Mouse (Mus musculus): ENCODE results near the gene Spef2. TPM values are rescaled to one million over a fixed set of nuclear protein-coding genes. Genes with fewer than 3 reads are reported as not detected.

Gene Spef2
- polyA plus RNA-seq, 1 experiment from 2014 or later, result 0.11 TPM

DNA sequence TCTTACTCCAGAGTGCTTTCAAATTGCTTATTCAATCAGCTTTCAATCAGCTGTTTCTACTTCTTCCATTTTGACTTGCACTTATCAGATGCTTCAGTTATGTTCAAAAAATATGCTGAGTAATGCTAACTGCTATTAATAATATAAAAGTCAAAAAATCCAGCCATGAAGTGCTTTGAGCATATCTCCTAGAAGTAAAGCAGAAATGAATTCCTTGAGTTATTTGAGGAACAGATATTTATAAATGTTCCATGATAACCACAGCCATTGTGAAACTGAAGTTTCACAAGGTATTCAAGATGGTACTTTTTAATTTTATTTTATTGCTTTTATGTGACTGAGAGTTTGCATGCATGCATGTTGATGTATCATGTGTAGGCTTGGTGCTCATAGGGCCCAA is 18.4 kb upstream of the Spef2 start:
- Histone ChIP-seq H3K9ac (ENCODE audit: low read length) (no peak overlapping the region), H3K4me2 (replicated peaks; ENCODE audit: low read depth) (no peak overlapping the region), H3K36me3 (ENCODE audit: control insufficient read depth, insufficient read depth, low read length) (no peaks in the 10 kb centered on the region), H3K4me3 (ENCODE audit: low read depth, low read length) (no peak overlapping the region), H3K27me3 (ENCODE audit: control insufficient read depth, insufficient read depth, low read length) (no peaks in the 10 kb centered on the region), H3K9me3 (ENCODE audit: control insufficient read depth, low read length) (no peaks in the 10 kb centered on the region), H3K4me1 (replicated peaks; ENCODE audit: control insufficient read depth, insufficient read depth) (no peaks in the 10 kb centered on the region), H3K27ac (replicated peaks) (no peak overlapping the region)
- TF ChIP-seq CTCF (IDR thresholded peaks at IDR 0.05; ENCODE audit: low read depth) (no peak), EP300 (optimal IDR thresholded peaks at IDR 0.05) (no peak)
- DNase-seq (ENCODE audit: low spot score) (no peak), ATAC-seq (ENCODE audit: low FRiP score, low TSS enrichment) (no peak)

DNA sequence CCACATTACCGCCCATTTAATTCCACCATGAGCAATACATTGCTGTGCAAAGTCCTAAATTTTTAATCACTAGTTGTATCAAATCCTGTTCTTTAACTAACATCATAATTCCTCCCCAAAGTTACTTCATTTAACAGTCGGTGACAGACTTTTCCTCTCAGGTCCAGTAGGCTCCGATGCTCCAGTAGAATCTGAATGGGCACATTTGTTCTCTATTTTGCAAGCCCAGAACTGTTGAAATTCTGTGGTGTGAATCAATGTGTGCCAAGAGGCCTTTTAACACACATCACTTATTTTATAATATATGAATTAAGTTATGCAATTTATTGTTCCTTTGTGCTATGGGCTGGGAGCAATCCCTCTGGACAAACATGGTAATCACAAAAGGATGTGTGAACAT is 2.3 kb upstream of the Spef2 start:
- no peak overlapping the region for H3K9ac ChIP-seq (ENCODE audit: low read length)
- H3K36me3 ChIP-seq (ENCODE audit: control insufficient read depth, insufficient read depth, low read length), result no peaks in the 10 kb centered on the region
- H3K4me2 ChIP-seq (replicated peaks; ENCODE audit: low read depth), result no peak overlapping the region
- WGBS, result 88% methylated on average over 3 of the region's 3 CpGs
- H3K27me3 ChIP-seq (ENCODE audit: control insufficient read depth, insufficient read depth, low read length), result no peaks in the 10 kb centered on the region
- TF ChIP-seq EP300 (optimal IDR thresholded peaks at IDR 0.05) (no peak), CTCF (IDR thresholded peaks at IDR 0.05; ENCODE audit: low read depth) (no peak)
- H3K9me3 ChIP-seq (ENCODE audit: control insufficient read depth, low read length), result no peaks in the 10 kb centered on the region
- H3K4me3 ChIP-seq (ENCODE audit: low read depth, low read length), result no peak overlapping the region
- no peak for ATAC-seq (ENCODE audit: low FRiP score, low TSS enrichment)
- H3K27ac ChIP-seq (replicated peaks), result no peak overlapping the region
- no peak for DNase-seq (ENCODE audit: low spot score)
- no peaks in the 10 kb centered on the region for H3K4me1 ChIP-seq (replicated peaks; ENCODE audit: control insufficient read depth, insufficient read depth)

GRCm38 (mm10) chr15:9747410-9748104 is 1.1 kb downstream of the Spef2 start:
- H3K27ac ChIP-seq (replicated peaks), result no peak overlapping the region
- no peaks in the 10 kb centered on the region for H3K36me3 ChIP-seq (ENCODE audit: control insufficient read depth, insufficient read depth, low read length)
- no peaks in the 10 kb centered on the region for H3K27me3 ChIP-seq (ENCODE audit: control insufficient read depth, insufficient read depth, low read length)
- no peaks in the 10 kb centered on the region for H3K4me1 ChIP-seq (replicated peaks; ENCODE audit: control insufficient read depth, insufficient read depth)
- no peak for DNase-seq (ENCODE audit: low spot score)
- H3K4me2 ChIP-seq (replicated peaks; ENCODE audit: low read depth), result no peak overlapping the region
- H3K9me3 ChIP-seq (ENCODE audit: control insufficient read depth, low read length), result no peaks in the 10 kb centered on the region
- H3K4me3 ChIP-seq (ENCODE audit: low read depth, low read length), result no peak overlapping the region
- WGBS, result 64% methylated on average over 5 of the region's 5 CpGs
- no peak for TF ChIP-seq EP300 (optimal IDR thresholded peaks at IDR 0.05)
- no peak for TF ChIP-seq CTCF (IDR thresholded peaks at IDR 0.05; ENCODE audit: low read depth)
- ATAC-seq (ENCODE audit: low FRiP score, low TSS enrichment), result no peak
- H3K9ac ChIP-seq (ENCODE audit: low read length), result no peak overlapping the region

DNA sequence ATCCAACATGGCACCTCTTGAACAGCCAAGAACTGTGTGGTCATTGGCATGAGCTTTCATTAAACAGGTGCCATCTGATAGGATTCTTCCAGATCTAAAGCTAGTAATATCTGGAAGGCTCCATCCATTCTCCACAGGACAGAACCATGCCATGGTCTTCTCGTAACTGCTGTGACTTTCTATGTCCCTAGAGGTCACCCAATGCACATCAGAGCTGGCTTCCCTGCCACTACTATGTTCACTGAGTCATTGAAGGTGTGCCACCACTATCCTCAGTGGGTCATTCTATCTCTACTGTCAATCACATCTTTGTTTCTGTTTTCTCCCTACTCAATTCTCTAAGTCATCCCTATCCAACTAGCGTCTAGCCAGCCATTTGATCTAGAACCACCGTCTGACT is 6.5 kb downstream of the Spef2 start:
- WGBS, result 80% methylated on average over 3 of the region's 3 CpGs
- Histone ChIP-seq H3K27ac (replicated peaks) (no peak overlapping the region), H3K4me3 (ENCODE audit: low read depth, low read length) (no peak overlapping the region), H3K4me1 (replicated peaks; ENCODE audit: control insufficient read depth, insufficient read depth) (no peaks in the 10 kb centered on the region), H3K9ac (ENCODE audit: low read length) (no peak overlapping the region), H3K4me2 (replicated peaks; ENCODE audit: low read depth) (no peak overlapping the region), H3K27me3 (ENCODE audit: control insufficient read depth, insufficient read depth, low read length) (no peaks in the 10 kb centered on the region), H3K36me3 (ENCODE audit: control insufficient read depth, insufficient read depth, low read length) (no peaks in the 10 kb centered on the region), H3K9me3 (ENCODE audit: control insufficient read depth, low read length) (no peaks in the 10 kb centered on the region)
- ATAC-seq (ENCODE audit: low FRiP score, low TSS enrichment) (no peak), DNase-seq (ENCODE audit: low spot score) (no peak)
- TF ChIP-seq EP300 (optimal IDR thresholded peaks at IDR 0.05), result no peak
- no peak for TF ChIP-seq CTCF (IDR thresholded peaks at IDR 0.05; ENCODE audit: low read depth)

- no peak overlapping the region for H3K27ac ChIP-seq (replicated peaks)
- no peak for TF ChIP-seq CTCF (IDR thresholded peaks at IDR 0.05; ENCODE audit: low read depth)
- no peak for TF ChIP-seq EP300 (optimal IDR thresholded peaks at IDR 0.05)
- no peaks in the 10 kb centered on the region for H3K9me3 ChIP-seq (ENCODE audit: control insufficient read depth, low read length)
- H3K36me3 ChIP-seq (ENCODE audit: control insufficient read depth, insufficient read depth, low read length), result no peaks in the 10 kb centered on the region
- H3K9ac ChIP-seq (ENCODE audit: low read length), result no peak overlapping the region
- WGBS, result 71% methylated on average over 7 of the region's 7 CpGs
- no peak overlapping the region for H3K4me2 ChIP-seq (replicated peaks; ENCODE audit: low read depth)
- no peaks in the 10 kb centered on the region for H3K4me1 ChIP-seq (replicated peaks; ENCODE audit: control insufficient read depth, insufficient read depth)
- H3K27me3 ChIP-seq (ENCODE audit: control insufficient read depth, insufficient read depth, low read length), result no peaks in the 10 kb centered on the region
- no peak overlapping the region for H3K4me3 ChIP-seq (ENCODE audit: low read depth, low read length)
- ATAC-seq (ENCODE audit: low FRiP score, low TSS enrichment) (no peak), DNase-seq (ENCODE audit: low spot score) (no peak)
These were observed 33.9 kb downstream of the Spef2 start for GRCm38 (mm10) chr15:9714574-9715458.

DNA sequence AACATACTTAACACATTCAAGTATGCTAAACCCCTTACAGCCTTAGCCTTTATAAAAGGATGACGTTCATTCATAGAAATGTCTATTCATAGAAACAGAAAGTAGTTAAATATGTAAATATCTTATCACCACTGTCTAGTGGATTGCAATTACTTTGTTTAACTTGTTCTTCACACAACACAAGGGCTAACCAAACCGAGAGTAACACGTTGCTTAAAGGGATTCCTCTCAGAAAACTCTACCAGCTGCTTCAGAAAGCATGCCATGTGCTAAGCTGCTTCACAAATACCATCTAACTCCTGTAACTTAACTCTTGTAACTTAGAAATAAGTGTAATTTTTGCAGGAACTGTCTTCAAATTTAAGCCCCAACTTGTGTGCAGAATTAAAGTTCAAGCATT is 35.0 kb downstream of the Spef2 start:
- Histone ChIP-seq H3K4me1 (replicated peaks; ENCODE audit: control insufficient read depth, insufficient read depth) (no peaks in the 10 kb centered on the region), H3K27ac (replicated peaks) (no peak overlapping the region), H3K36me3 (ENCODE audit: control insufficient read depth, insufficient read depth, low read length) (no peaks in the 10 kb centered on the region), H3K9ac (ENCODE audit: low read length) (no peak overlapping the region), H3K4me2 (replicated peaks; ENCODE audit: low read depth) (no peak overlapping the region), H3K4me3 (ENCODE audit: low read depth, low read length) (no peak overlapping the region), H3K27me3 (ENCODE audit: control insufficient read depth, insufficient read depth, low read length) (no peaks in the 10 kb centered on the region), H3K9me3 (ENCODE audit: control insufficient read depth, low read length) (no peaks in the 10 kb centered on the region)
- no peak for ATAC-seq (ENCODE audit: low FRiP score, low TSS enrichment)
- no peak for DNase-seq (ENCODE audit: low spot score)
- no peak for TF ChIP-seq EP300 (optimal IDR thresholded peaks at IDR 0.05)
- TF ChIP-seq CTCF (IDR thresholded peaks at IDR 0.05; ENCODE audit: low read depth), result no peak
- WGBS, result 63% methylated on average over 3 of the region's 3 CpGs

Measured in stomach, postnatal 0 days (tissue).